Mouse (Mus musculus) heart, postnatal 4 days (tissue): ENCODE data around the gene B020031M17Rik. TPM values are rescaled to one million over a fixed set of nuclear protein-coding genes. Genes with fewer than 3 reads are reported as not detected.
A peak's percentile ranks its signal among the peaks of the same experiment; 100 is the strongest.
"Not testable (repeated sequence)": the region's sequence is repeated elsewhere in the genome, so short reads cannot be mapped to it uniquely, and the experiment has no call there.

Experiments used
- DNase-seq: peaks from one replicate; pipeline ENCODE4 v3.0.0; 2021
- total RNA-seq, 2 experiments: library from RNA; stranded (reverse); gene quantifications; 2 replicates each; pipeline ENCODE4 v1.2.3; 2021

B020031M17Rik gene
- total RNA-seq = not detected

- DNase-seq = not testable (repeated sequence)
These were observed at the start of gene B020031M17Rik for GRCm38 (mm10) chr13:119950706-119951105. TSS of gene B020031M17Rik (minus strand) at chr13:119950806.

GRCm38 (mm10) chr13:119999215-119999614 is 48.6 kb upstream of the B020031M17Rik start:
- not testable (repeated sequence) for DNase-seq

- DNase-seq = not testable (repeated sequence)
These were observed 48.0 kb upstream of the B020031M17Rik start for GRCm38 (mm10) chr13:119998442-119999086.

- not testable (repeated sequence) for DNase-seq
These were observed 41.4 kb upstream of the B020031M17Rik start for GRCm38 (mm10) chr13:119991917-119992496.

GRCm38 (mm10) chr13:119991264-119991663 is 40.7 kb upstream of the B020031M17Rik start:
- not testable (repeated sequence) for DNase-seq

- not testable (repeated sequence) for DNase-seq
These were observed 18.6 kb upstream of the B020031M17Rik start for GRCm38 (mm10) chr13:119969163-119969562.

GRCm38 (mm10) chr13:119968193-119968592 is 17.6 kb upstream of the B020031M17Rik start:
- DNase-seq = not testable (repeated sequence)

- peak; percentile 18 for DNase-seq
These were observed 15.4 kb upstream of the B020031M17Rik start for GRCm38 (mm10) chr13:119965968-119966367.

- DNase-seq = not testable (repeated sequence)
These were observed 14.8 kb upstream of the B020031M17Rik start for GRCm38 (mm10) chr13:119965302-119965952.

- not testable (repeated sequence) for DNase-seq
These were observed 12.2 kb upstream of the B020031M17Rik start for GRCm38 (mm10) chr13:119962856-119963255.

GRCm38 (mm10) chr13:119955567-119955966 is 5.0 kb upstream of the B020031M17Rik start:
- not testable (repeated sequence) for DNase-seq

- not testable (repeated sequence) for DNase-seq
These were observed 4.5 kb upstream of the B020031M17Rik start for GRCm38 (mm10) chr13:119955089-119955488.

- DNase-seq = not testable (repeated sequence)
These were observed 21.4 kb downstream of the B020031M17Rik start, which contains the start of gene Gm21761 for GRCm38 (mm10) chr13:119929172-119929571. TSS of gene Gm21761 (minus strand) at chr13:119929272.

- not testable (repeated sequence) for DNase-seq
These were observed 25.8 kb downstream of the B020031M17Rik start for GRCm38 (mm10) chr13:119924597-119925340.

GRCm38 (mm10) chr13:119916966-119917722 is 33.5 kb downstream of the B020031M17Rik start:
- DNase-seq = not testable (repeated sequence)

- DNase-seq = not testable (repeated sequence)
These were observed 34.2 kb downstream of the B020031M17Rik start for GRCm38 (mm10) chr13:119916449-119916848.

Other genes with a start within 250 kb of the B020031M17Rik start
- gene Nim1k, start 194.9 kb downstream of the B020031M17Rik start, total RNA-seq = under 1 TPM; 0.68 to 0.69 TPM
- gene Zfp131, start 159.9 kb downstream of the B020031M17Rik start, total RNA-seq = 10 to 100 TPM; 29.4 to 32.6 TPM
- not detected for gene AF067063, start 120.6 kb downstream of the B020031M17Rik start, total RNA-seq
- not detected for gene D13Ertd608e, start 114.8 kb downstream of the B020031M17Rik start, total RNA-seq
- not detected for gene Tcstv1, start 56.0 kb downstream of the B020031M17Rik start, total RNA-seq
- gene Gm21761, start 21.5 kb downstream of the B020031M17Rik start, total RNA-seq = not detected
- gene Gm36079, start 76.2 kb upstream of the B020031M17Rik start, total RNA-seq = not detected
- not detected for gene Gm21188, start 101.4 kb upstream of the B020031M17Rik start, total RNA-seq
- not detected for gene Gm20767, start 189.4 kb upstream of the B020031M17Rik start, total RNA-seq
- gene Gm21818, start 221.6 kb upstream of the B020031M17Rik start, total RNA-seq = not detected